Mouse (Mus musculus): ENCODE results near the gene Ccs. TPM values are rescaled to one million over a fixed set of nuclear protein-coding genes. Genes with fewer than 3 reads are reported as not detected.
A peak's percentile ranks its signal among the peaks of the same experiment; 100 is the strongest.

Gene Ccs
- polyA plus RNA-seq, 1 experiment, result 66.4 TPM

GRCm38 (mm10) chr19:4865147-4865546 lies 26.0 kb upstream of the Ccs start:
- Histone ChIP-seq H3K36me3 (ENCODE audit: control insufficient read depth, insufficient read depth, low read length) (no peaks in the 10 kb centered on the region), H3K4me1 (ENCODE audit: control insufficient read depth, insufficient read depth, low read length) (peaks cover 6% of the 10 kb centered on the region), H3K27me3 (ENCODE audit: control insufficient read depth, insufficient read depth, low read length) (no peaks in the 10 kb centered on the region), H3K27ac (ENCODE audit: control insufficient read depth, insufficient read depth, low read depth, low read length) (no peak overlapping the region), H3K4me3 (ENCODE audit: control insufficient read depth, low read depth, low read length) (peak overlapping the region; percentile 34)
- TF ChIP-seq CTCF (IDR thresholded peaks at IDR 0.05; ENCODE audit: control insufficient read depth, insufficient read depth, insufficient replicate concordance, low read depth, low read length) (no peak), POLR2A (IDR thresholded peaks at IDR 0.05; ENCODE audit: control insufficient read depth, low read depth, low read length) (no peak; the same call in 1 of the 2 replicates)

- Histone ChIP-seq H3K27ac (ENCODE audit: control insufficient read depth, insufficient read depth, low read depth, low read length) (no peak overlapping the region), H3K4me1 (ENCODE audit: control insufficient read depth, insufficient read depth, low read length) (peaks cover 6% of the 10 kb centered on the region), H3K36me3 (ENCODE audit: control insufficient read depth, insufficient read depth, low read length) (no peaks in the 10 kb centered on the region), H3K27me3 (ENCODE audit: control insufficient read depth, insufficient read depth, low read length) (no peaks in the 10 kb centered on the region), H3K4me3 (ENCODE audit: control insufficient read depth, low read depth, low read length) (no peak overlapping the region)
- TF ChIP-seq CTCF (IDR thresholded peaks at IDR 0.05; ENCODE audit: control insufficient read depth, insufficient read depth, insufficient replicate concordance, low read depth, low read length) (no peak), POLR2A (IDR thresholded peaks at IDR 0.05; ENCODE audit: control insufficient read depth, low read depth, low read length) (no peak)
Measured at GRCm38 (mm10) chr19:4863048-4863447, 23.9 kb upstream of the Ccs start.

DNA sequence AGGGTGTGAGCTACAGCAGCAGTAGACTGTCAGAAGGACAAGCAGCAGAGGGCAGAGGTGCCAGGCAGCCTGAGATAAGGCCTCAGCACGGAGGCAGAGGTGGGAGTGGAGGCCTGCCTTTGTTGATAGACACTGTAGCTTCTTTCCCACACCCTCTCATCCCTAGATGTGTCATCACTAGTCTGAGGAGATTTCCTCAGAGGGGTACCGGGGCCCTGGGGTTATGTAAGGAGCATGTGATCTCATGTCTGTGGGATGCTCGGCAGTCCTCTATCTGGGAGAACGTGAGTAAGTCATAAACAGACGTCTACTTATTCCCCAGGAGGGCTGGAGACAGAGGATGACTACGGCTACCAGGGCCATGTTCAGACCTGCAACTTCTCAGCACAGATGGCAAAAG lies 19.9 kb upstream of the Ccs start:
- Histone ChIP-seq H3K36me3 (ENCODE audit: control insufficient read depth, insufficient read depth, low read length) (no peaks in the 10 kb centered on the region), H3K27me3 (ENCODE audit: control insufficient read depth, insufficient read depth, low read length) (no peaks in the 10 kb centered on the region), H3K27ac (ENCODE audit: control insufficient read depth, insufficient read depth, low read depth, low read length) (no peak overlapping the region), H3K4me3 (ENCODE audit: control insufficient read depth, low read depth, low read length) (no peak overlapping the region), H3K4me1 (ENCODE audit: control insufficient read depth, insufficient read depth, low read length) (peaks cover 20% of the 10 kb centered on the region)
- TF ChIP-seq CTCF (IDR thresholded peaks at IDR 0.05; ENCODE audit: control insufficient read depth, insufficient read depth, insufficient replicate concordance, low read depth, low read length) (no peak), POLR2A (IDR thresholded peaks at IDR 0.05; ENCODE audit: control insufficient read depth, low read depth, low read length) (no peak)

DNA sequence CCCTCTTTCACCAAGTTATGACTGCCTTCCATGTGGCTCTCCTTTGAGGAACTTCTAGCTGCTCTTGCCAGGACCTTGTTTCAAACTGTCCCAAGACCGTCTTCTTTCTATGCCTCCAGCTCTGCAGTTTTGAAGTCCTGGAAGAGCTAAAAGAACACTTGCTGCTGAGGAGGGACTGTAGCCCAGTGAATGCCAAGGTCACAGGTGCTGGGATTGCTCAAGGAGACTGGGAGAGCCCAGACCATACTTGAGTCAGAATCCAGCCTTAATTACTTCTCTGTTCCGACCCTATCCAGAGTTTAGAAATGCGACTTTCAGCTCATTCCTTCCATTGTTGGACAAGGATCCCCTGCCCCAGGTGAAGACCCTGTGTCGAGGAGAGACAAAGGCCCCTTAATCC lies 16.8 kb upstream of the Ccs start:
- TF ChIP-seq POLR2A (IDR thresholded peaks at IDR 0.05; ENCODE audit: control insufficient read depth, low read depth, low read length) (no peak; the same call in 1 of the 2 replicates), CTCF (IDR thresholded peaks at IDR 0.05; ENCODE audit: control insufficient read depth, insufficient read depth, insufficient replicate concordance, low read depth, low read length) (no peak)
- Histone ChIP-seq H3K27ac (ENCODE audit: control insufficient read depth, insufficient read depth, low read depth, low read length) (0 out of 2 replicates have a peak overlapping the region, but pooled peaks have one; percentile 41), H3K36me3 (ENCODE audit: control insufficient read depth, insufficient read depth, low read length) (no peaks in the 10 kb centered on the region), H3K4me1 (ENCODE audit: control insufficient read depth, insufficient read depth, low read length) (peaks cover 20% of the 10 kb centered on the region), H3K27me3 (ENCODE audit: control insufficient read depth, insufficient read depth, low read length) (no peaks in the 10 kb centered on the region), H3K4me3 (ENCODE audit: control insufficient read depth, low read depth, low read length) (no peak overlapping the region)

DNA sequence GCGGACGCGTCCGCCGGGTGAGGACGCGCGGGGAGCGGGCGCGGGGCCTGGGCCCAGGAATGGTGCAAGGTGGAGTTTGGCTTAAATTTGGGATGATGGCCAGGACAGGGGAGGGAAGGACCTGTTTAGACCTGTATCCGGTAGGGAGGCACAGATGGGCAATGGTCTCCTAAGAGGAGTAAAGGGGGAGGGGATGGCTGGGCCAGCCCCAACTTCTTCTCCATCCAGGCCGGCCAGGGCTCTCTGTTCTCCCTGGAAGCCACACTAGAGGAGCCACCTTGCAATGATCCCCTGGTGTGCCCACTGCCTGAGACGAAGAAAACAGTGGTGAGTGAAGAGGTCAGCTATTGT lies 16.3 kb upstream of the Ccs start:
- TF ChIP-seq CTCF (IDR thresholded peaks at IDR 0.05; ENCODE audit: control insufficient read depth, insufficient read depth, insufficient replicate concordance, low read depth, low read length) (no peak), POLR2A (IDR thresholded peaks at IDR 0.05; ENCODE audit: control insufficient read depth, low read depth, low read length) (no peak)
- Histone ChIP-seq H3K27me3 (ENCODE audit: control insufficient read depth, insufficient read depth, low read length) (no peaks in the 10 kb centered on the region), H3K36me3 (ENCODE audit: control insufficient read depth, insufficient read depth, low read length) (no peaks in the 10 kb centered on the region), H3K4me3 (ENCODE audit: control insufficient read depth, low read depth, low read length) (peak overlapping the region; percentile 86), H3K27ac (ENCODE audit: control insufficient read depth, insufficient read depth, low read depth, low read length) (peak overlapping the region; percentile 77), H3K4me1 (ENCODE audit: control insufficient read depth, insufficient read depth, low read length) (peaks cover 20% of the 10 kb centered on the region)

DNA sequence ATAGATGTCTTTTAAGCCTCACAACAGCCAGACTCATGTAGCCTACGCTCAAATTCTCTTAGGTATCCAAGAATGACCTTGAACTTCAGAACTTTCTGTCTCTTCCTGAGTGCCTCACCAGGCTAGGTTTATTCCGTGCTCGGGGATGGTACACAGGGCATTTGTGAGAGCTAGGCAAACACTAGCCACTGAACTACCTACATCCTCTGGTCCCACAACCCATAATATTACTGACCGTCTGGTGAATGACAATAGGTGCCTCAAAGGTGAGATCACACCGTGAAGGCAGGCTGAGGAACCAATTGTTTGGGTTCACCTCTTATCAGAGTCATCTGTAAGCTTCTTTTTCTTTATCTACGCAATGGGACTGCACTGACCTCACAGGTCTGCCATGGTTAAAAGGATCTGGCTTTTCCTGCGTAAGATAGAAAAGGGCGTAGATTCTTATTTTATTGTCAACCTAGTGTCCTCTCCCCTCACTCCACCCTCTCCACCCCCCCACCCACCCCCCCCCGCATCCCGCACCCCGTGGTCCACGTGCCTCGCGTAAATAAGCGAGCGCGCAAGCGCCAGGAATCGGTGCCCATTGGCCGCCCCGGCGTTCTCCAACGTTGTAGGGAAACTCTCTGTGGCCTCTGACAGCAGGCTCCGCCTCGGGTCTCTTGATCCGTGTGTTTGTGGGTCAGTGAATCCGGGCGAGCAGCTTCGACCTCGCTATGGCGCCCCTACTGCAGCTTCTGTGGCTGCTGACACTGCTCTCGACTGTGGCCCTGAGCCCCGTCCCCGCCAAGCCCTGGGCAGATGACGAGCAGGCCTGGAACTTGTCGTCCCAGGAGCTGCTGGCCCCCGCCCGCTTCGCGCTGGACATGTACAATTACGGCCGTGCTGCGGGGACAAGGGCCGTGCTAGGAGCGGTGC lies 15.7 kb upstream of the Ccs start, which contains the start of gene Ctsf:
Gene Ctsf, plus strand, starts transcription at position 579 of the 918 bp plus-strand sequence.
- Histone ChIP-seq H3K27ac (ENCODE audit: control insufficient read depth, insufficient read depth, low read depth, low read length) (peak within 1 kb of the TSS; percentile 77), H3K4me3 (ENCODE audit: control insufficient read depth, low read depth, low read length) (peak within 1 kb of the TSS; percentile 86), H3K36me3 (ENCODE audit: control insufficient read depth, insufficient read depth, low read length) (no peaks in the 10 kb centered on the region), H3K4me1 (ENCODE audit: control insufficient read depth, insufficient read depth, low read length) (peaks cover 20% of the 10 kb centered on the region), H3K27me3 (ENCODE audit: control insufficient read depth, insufficient read depth, low read length) (no peaks in the 10 kb centered on the region)
- TF ChIP-seq CTCF (IDR thresholded peaks at IDR 0.05; ENCODE audit: control insufficient read depth, insufficient read depth, insufficient replicate concordance, low read depth, low read length) (no peak), POLR2A (IDR thresholded peaks at IDR 0.05; ENCODE audit: control insufficient read depth, low read depth, low read length) (peak; percentile 57)

GRCm38 (mm10) chr19:4850281-4850680 lies 11.1 kb upstream of the Ccs start:
- no peak overlapping the region for H3K4me3 ChIP-seq (ENCODE audit: control insufficient read depth, low read depth, low read length)
- no peak overlapping the region for H3K27ac ChIP-seq (ENCODE audit: control insufficient read depth, insufficient read depth, low read depth, low read length)
- peaks cover 6% of the 10 kb centered on the region for H3K4me1 ChIP-seq (ENCODE audit: control insufficient read depth, insufficient read depth, low read length)
- no peak for TF ChIP-seq CTCF (IDR thresholded peaks at IDR 0.05; ENCODE audit: control insufficient read depth, insufficient read depth, insufficient replicate concordance, low read depth, low read length)
- H3K36me3 ChIP-seq (ENCODE audit: control insufficient read depth, insufficient read depth, low read length), result no peaks in the 10 kb centered on the region
- no peaks in the 10 kb centered on the region for H3K27me3 ChIP-seq (ENCODE audit: control insufficient read depth, insufficient read depth, low read length)
